Mouse (Mus musculus) embryo, embryonic 10 days (tissue): Measurements from ENCODE around the gene Optc.
A peak's percentile ranks its signal among the peaks of the same experiment; 100 is the strongest.

Experiments
- DNase-seq: peaks from one replicate; pipeline ENCODE4 v3.0.0-alpha.2; 2015; ENCODE audit warnings: low spot score

Gene Optc

DNA sequence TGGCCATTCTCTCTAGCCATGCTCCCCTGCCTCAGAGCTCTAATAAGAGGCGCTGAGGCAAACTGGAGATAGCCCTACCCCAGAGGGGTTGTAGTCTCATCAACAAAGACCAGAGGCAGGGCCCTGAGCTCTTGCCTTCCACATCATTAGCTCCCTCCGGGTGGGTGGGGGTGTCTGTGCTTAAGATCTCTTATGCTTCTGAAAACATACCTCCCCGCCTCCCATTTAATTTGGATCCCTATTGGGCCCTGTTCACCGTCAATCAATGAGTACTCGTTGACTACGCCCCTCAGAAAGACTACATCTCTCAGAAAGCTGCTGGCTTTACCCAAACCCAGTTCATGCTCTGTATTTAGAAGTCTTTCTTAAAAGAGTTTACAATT is 10.3 kb upstream of the Optc start:
- DNase-seq: no peak

DNA sequence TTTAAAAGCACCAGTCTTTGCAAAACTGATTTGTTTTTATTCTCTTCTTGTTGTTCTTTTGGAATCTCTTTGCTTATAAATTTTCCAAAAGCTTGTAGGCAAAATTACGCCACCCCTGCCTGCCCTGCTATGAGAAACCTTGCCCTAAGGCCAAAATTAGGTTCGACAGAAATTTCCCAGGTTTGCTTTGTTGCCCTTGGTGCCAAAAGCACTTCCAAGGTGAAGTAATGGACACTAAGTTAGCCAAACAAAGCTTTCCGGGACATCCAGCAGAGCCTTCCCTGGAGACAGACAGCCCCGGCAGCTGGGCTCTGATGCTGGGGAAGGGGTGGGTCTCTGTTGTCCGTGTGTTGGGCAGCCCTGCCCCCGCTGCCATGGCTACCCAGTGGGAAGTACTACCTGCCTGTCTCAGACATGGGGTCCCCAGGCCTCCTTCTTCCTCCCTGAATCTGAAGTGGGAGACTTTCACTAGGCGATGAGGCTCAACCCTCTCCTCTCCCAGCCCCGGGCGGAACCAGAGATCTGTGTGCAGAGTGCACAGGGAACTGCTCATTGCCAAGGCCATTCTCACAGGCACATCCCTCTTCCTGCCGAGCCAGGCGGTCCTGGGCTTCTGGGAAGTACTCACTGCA is 9.8 kb upstream of the Optc start:
- DNase-seq: peak; percentile 17

DNA sequence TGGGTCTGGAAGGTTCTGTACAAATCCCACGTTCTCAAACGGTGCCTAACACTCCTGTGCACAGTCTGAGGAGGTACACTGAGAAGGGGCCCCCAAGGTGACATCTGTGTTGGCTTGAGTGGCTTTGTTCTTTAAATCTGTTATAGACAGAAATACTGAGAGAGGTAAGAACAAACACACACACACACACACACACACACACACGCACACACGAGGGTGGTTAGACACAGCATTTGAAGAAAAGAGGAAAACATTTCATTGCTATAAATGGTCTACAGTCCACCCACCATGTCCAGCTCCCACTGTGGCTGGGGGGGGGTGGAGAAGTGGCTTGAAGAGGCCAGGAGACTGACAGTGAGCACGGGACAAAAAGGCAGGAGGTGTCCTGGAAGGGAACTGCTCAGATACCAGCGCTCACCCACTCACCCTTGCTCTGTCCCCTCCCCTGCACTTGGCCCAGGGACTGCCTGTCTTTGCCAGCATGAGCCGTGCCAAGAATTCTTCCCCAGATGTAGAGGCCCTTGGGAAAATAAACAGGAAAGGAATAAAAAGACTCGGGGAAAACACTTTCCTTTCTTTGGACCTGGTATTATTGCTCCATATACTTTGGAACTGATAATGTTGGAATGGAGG is 8.0 kb upstream of the Optc start:
- DNase-seq: no peak

DNA sequence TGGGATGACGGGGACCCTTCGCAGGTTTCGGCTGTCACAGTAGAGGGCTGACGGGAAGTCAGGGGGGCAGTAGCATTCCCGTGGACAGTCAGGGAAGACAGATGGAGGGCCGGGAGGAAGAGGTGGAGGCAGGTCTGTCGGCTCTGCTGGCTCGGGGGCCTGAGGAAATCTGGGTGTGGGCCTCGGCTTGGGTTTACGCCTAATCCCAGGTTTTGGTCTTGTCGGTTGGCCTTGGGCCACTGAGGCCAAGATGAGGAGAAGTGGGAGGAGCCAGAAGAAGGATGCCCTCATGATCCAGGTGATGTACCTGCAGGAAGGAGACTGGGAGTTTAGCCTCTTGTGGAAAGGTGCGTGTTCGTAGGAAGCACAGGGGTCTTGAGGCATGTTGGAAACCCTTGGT is 7.3 kb upstream of the Optc start:
- DNase-seq: no peak

DNA sequence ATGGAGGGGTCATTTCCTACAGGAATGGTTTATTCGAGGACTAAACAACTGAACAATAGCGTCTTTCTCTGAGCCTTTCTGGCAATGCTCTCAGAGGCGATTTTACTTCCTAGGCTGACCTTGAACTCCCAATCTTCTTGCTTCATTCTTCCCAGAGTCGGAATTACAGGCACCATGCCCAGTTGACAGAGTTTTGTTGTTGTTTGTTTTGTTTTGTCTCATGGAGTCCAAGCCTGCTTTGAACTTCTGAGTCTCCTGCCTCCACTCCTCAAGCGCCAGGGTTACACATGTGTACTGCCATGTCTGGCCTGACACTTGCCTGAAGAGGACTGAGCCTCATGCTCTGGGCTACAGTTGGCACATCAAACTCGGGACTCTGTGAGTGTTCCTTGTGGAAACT is 5.2 kb upstream of the Optc start:
- DNase-seq: no peak

DNA sequence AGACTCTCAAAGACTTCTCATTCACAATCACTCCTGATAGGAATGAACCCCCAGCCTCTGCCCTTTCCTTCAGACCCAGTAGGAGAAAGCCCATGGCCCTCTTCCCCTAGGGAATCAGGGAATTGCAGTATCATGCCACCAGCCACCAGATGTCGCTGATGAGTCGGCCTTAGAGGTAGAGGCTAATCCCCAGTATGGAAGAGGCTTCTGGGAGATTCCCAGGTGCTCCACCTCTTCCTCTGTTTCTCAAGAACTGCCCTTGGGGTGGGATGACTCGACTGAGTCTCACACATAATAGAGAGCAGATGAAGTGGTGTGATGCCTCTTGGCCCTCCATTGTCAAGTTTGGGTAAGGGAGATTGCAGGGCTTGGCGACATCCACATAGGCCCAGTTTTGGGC is 3.7 kb upstream of the Optc start:
- DNase-seq: peak; percentile 91

DNA sequence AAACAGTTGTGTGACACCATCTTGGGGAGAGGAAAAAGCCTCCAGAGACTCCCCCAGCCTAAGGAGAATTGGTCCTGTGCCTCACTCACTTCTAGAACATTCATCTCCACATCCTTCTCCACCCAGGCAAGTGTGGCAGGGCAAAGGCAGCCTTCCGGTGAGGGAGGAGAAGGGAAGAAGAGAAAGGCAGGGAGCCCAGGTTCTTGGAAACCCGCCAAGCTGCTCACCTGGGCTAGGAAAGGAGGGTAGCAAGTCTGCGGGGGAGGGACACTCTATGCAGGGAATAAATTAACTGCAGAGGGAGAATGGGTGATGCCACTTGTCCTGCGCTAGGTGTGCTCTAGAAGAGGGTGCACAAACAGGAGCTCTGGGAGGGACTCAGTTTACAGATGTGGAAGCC is 3.2 kb upstream of the Optc start:
- no peak for DNase-seq

DNA sequence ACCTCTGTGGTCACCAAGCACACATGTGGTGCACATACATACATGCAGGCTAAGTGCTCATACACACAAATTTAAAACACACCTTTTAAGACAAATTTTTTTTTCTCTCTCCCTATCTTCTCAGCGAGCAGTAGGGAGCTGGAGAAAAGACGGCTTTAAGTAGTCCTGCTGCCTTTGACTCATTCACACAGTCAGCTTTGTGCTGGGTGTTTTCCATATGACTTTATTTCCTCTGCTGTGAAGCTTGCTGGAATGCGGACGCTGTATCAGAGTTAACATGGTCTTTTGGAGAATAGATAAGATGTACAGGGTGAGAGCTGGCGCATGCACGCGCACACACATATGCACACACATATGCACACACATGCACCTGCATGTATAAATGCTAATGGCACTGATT is 2.3 kb upstream of the Optc start:
- no peak for DNase-seq

DNA sequence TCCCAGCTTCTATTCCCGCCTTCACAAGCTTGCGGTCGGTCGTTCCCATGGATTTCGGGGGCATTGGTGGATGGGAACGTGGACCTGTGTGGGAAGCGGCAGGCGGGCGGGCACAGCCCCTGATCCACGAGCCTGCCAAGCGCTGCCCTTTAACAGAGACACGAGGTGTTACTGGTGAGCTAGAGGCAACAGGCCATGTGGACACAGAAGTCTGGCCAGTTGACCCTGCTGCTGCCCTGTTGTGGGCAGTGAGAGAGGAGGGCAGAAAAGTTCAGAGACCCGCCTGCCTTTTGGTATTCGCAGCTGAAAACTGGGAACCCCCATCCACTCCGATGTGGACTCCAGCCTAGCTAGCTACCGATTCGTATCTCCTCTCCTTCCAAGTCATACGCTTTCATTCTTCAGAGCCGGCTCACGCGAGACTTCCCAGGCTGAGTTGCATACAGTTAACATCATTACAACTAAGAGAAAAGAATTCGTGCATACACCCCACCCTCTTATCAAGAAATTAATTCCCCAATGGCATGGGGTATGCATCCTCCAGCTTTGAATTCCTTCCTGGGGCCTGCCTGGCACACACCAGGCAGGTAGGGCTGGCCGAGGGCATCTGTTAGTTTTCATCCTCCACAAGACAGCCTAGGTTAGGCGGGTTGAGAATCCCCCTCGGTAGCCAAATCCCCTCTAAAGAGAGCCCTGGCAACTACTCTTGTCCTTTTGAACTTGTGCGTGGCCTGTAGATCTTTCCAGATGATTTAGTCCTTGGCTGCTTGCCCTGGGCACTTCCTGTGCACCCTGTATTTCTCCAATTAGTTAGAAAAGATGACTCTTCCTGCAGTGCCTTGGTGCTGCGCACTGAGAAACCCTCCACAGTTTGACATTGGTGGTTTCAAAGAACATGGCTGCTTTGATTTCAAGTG is 1.1 kb upstream of the Optc start:
- no peak for DNase-seq

DNA sequence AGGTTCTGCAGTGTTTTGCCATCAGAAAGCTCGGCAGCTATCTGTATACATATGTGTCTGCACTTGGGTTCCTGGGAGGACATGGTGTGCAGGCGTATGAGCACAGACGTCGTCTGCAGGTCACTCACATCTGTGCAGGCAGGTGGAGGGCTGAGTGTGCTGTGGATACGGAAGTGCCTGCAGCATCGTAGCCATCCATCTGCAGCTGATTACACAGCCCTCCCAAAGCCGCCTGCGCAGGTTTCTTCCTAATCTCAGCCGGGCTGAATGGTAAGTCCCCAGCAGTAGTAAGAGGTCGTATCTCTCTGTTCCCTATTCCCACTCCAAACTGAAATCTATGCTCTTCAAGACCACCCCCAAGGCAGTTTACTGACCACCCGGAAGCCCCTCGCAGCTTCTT is 1.4 kb downstream of the Optc start:
- no peak for DNase-seq

DNA sequence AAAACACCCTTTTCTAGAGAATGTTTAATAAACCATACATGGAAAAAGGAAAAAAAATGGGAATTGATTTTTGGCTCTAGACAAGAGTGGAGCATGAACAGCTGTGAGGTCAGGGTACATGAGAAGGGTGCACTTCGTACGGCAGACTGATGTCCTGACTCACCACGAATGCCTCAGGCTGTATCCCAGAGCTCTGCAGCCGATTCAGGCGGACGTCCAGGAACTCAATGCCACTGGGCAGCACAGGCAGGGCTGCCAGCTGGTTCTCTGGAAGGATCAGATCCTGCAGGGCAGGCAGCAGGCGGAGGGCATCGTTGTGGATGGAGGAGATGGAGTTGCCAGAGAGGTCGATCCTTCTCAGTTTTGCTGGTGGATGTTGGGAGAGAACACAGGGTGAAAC is 7.0 kb downstream of the Optc start:
- no peak for DNase-seq

DNA sequence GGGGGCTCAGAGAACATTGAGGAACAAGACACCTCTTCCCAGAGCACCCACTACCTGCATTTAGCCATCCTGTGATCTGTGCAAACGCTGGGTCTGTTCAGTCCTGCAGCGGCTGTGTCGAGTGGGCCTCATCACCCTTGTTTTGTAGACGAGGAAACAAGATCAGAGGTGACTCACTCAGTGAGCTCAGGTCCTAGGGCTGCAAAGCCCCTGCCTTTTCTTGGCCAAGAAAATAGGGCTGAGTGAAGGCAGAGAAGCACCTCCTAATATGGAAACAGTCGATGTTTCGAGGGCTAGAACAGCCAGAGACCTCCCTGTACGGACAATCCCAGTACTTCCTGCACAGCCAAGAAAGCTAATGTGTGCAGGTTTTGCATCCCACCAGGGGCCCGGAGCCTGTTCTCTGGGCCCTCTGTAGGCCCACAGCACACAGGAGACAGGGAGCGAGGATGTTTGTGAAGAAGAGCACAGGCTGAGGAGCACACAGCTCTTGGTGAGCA is 8.7 kb downstream of the Optc start:
- DNase-seq: no peak

DNA sequence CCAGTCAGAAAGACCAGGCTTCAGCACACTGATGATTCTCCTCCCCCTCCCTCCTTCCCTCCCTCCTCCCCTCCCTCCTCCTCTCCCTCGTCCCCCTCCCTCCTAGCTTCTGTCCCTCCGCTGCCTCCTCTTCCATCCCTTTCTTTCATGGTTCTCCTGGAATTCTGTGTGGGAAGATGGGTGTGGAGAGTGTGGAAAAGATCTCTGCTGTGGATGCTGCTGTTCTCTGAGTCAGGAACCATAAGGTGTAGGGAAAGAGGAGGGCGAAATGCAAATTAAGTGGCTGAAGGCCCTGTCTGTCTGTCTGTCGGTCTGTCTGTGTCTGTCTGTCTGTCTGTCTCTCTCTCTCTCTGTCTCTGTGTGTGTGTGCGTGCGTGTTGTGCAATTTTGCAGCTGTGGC is 10.5 kb downstream of the Optc start:
- no peak for DNase-seq

DNA sequence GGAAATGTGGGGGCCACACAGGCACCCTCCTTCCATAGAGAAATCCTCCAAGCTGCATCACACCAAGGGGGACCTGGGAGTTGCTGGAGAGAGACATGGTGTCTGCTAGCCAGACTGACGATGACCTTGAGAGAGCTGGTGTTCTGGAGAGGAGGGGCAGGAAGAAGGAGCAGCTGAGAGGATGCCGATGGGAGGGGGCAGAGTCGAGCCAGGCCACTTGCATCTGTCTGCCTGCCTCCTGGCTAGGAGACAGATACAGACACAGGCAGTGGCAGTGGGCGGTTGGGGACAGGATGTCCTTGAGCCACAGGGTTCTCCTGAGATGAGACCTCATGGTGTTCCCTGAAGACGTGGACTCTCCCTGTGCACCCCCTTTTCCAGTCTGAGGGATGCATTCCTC is 16.3 kb downstream of the Optc start:
- peak; percentile 65 for DNase-seq

DNA sequence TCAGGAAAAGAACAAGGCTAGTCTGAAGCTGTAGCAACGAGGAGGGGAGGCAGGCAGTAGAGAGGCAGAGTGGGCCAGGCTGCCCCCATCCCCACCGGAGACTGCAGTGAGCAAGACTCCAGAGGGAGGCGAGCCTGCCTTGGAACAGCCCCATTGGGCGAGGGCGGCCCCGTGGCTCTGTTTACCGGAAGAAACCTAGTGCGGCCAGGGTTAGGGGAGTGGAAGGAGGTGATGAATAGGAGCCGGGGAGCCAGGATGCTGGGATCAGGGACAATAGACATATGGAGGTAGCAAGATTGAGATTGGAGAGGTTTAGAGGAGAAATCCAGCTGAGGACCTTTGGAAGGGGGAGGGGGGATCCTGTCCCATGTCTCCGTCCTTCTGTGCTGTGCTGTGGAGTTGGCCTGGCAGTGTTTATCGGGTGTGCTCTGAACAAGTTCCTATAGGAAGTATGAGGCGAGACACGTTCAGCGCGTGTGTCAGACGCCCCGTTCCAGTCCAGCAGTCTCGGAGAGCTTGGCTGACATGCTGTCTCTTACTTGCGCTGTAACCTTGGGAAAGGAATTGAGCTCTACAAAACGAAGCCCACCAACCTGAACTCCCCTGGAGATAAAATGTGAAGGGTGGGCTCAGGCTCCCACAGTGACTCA is 17.7 kb downstream of the Optc start:
- peak; percentile 67 for DNase-seq

DNA sequence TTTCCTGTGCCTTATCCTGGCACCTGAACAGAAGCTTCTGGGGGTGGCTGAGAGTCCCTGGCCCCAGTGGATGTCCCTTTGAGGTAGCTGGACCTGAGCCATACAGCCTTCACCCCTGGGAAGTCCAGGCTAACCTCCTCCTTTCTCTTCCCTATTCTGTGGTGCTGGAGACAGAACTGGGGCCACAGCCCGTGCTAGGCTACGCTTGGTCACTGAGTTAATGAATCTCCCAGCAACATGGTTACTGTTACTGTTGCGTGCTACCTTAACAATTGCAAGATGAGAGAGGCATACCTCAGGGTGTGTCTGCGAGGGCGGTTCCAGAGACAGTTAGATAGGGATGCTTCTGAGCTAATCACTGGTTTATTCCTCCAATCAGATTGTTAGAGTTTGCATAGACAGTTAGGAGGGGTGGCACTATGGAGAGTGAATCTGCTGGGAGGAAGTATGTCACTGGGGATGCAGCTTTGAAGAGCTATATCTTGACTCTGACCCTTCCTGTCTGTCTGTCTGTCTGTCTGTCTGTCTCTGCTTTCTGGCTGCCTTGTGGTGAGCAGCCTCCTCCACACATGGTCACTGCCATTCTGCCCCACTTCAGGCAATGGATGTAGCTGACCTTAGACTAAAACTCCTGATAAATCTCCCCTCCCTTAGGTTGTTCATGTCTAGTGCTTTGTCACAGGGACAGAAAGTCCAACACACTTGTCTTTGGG is 20.1 kb downstream of the Optc start:
- no peak for DNase-seq

DNA sequence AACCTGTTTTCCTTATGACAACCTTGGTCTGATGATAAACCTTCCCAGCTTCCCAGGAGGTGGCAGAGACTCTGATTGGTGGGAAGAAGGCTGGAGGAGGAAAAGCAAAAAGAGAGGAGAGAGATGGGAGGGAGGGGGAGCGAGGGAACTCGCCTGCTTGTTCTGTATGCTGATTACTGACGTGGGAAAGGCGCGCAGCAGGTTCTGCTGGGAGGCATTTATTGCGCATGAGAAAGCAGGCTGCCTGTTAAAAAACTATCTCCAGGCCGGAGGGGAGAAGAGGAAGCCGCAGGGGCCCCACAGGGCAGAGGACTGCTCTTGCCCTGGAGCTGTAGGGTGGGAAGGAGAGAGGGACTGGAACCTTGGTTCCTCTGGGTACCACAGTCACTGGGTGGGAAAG is 20.8 kb downstream of the Optc start:
- DNase-seq: peak; percentile 48

DNA sequence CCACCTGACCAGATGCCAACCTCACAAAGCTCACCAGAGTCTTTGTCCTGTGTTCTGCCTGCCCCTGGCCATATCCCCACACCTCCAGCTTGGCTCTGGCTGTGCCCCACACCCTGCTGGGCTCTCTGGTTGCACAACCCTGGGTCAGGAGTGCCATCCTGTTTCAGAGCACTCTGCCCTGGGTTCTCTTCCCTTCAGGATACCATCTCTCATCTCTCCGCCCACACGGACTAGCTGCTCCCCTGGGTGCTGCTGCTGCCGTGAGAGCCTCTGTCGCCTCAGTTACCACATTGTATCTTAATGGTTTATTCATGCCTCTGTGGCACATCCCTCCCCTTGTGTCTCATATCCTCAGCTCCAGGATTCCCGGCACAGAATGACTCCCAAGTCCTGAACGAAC is 21.4 kb downstream of the Optc start:
- no peak for DNase-seq

DNA sequence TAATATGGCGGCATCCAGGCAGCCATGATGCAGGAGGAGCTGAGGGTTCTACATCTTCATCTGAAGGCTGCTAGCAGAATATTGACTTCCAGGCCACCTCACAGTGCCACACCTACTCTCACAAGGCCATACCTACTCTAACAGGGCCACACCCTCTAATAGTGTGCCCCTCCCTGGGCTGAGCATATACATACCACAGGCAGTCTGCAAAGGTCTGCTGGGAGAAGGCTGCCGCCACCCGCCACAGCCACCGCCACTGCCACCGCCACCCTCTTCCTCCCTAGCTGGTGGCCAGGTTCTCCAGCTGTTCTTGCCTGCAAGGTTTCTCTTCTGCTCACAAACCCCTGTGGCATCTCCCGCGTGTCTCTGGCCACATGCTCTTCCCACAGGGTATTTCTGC is 22.0 kb downstream of the Optc start:
- no peak for DNase-seq

DNA sequence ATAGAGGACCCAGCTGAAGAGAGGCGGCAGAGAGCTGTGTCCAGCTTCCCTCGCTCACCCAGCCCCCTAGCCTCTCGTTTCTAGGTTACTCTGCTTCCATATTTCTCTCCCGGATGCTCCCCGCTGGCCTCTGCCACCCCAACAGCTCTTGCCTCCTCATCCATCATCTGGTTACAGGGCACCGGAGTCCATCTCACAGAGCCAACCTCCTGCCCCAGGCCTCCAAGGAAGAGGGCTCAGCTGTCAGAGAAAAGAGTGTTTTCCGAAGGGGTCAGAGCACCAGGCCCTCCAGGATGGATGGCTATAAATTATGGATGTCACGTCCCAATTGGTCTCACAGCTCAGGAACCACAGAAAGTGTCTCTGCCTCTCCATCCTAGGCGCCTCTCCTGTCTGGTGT is 23.1 kb downstream of the Optc start:
- peak; percentile 66 for DNase-seq

DNA sequence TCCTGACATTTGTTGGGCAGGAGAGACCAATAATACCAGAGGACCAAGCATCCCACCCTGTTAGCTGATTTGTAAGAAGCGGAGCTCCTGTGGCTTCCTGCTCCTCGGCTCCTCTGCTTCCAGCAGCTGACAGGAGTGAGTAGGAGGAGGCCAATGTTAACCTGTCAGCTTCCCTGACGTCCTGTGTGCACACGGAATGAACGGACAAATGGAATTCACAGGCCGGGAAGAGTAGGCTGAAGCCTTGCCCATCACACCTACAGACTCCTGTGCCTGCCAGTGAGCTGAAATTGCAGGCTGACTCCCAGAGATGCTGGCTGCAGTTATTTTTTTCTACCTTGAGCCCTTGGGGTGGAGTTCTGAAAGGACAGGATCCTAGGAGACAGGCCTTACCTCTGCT is 23.7 kb downstream of the Optc start:
- DNase-seq: no peak
